Mouse (Mus musculus): ENCODE results near the gene Hipk3. TPM values are rescaled to one million over a fixed set of nuclear protein-coding genes. Genes with fewer than 3 reads are reported as not detected.

The Hipk3 gene
- polyA plus RNA-seq, 1 experiment from 2014 or later: 8.0 TPM

DNA sequence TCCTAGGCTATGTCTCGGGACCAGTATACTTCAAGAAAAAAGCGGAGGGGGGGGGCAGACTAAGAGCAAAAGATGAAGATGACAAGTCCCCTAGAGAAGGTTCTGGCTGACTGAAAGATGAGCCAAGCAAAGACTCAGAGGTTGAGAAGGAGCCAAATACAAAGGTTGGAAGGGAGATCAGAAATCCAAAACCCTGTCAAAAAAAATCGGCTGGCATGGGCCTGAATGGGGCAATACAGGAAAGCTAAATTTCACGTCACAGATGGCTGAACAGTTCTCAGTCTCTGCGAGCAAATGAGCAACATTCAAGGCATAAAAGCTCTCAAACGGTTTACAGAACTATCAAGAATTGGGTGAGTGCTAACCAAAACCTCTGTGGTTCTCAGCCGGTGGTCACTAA, 85.9 kb downstream of the Hipk3 start:
- no peak for ATAC-seq (replicated peaks)
- no peak overlapping the region for H3K9ac ChIP-seq
- H3K9me3 ChIP-seq: no peaks in the 10 kb centered on the region
- 72% methylated on average over 7 of the region's 7 CpGs for WGBS
- peak overlapping the region; percentile 73 for H3K4me2 ChIP-seq
- peaks cover 7% of the 10 kb centered on the region for H3K27me3 ChIP-seq (replicated peaks)
- H3K4me3 ChIP-seq: peak overlapping the region; percentile 68
- H3K4me1 ChIP-seq: peaks cover 33% of the 10 kb centered on the region
- H3K27ac ChIP-seq: no peak overlapping the region
- no peaks in the 10 kb centered on the region for H3K36me3 ChIP-seq (replicated peaks)

DNA sequence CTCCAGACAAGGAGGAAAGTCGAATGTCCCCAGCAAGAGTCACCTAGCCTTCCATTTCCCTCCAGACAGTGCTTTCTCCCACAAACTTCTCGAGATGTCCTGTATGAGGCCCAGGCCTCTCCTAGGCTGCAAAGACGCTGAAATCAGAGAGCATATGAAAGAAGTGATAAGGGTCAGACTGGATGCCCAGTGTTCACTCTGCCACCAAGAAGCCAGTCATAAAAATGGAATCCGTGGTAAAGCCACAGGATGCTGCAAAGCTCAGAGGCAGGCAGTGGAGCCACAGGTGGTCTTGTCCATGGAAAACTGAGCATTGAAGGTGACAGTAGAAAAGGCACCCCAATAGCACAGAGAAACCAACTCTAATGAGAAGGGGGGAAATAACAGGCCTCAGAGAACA, 86.3 kb downstream of the Hipk3 start:
- Histone ChIP-seq H3K4me2 (peak overlapping the region; percentile 73), H3K27ac (no peak overlapping the region), H3K4me1 (peaks cover 33% of the 10 kb centered on the region), H3K9me3 (no peaks in the 10 kb centered on the region), H3K27me3 (replicated peaks) (peaks cover 7% of the 10 kb centered on the region), H3K4me3 (peak overlapping the region; percentile 68; the same call in 1 of the 2 replicates), H3K36me3 (replicated peaks) (no peaks in the 10 kb centered on the region), H3K9ac (no peak overlapping the region)
- 68% methylated on average over 4 of the region's 4 CpGs for WGBS
- ATAC-seq (replicated peaks): no peak

DNA sequence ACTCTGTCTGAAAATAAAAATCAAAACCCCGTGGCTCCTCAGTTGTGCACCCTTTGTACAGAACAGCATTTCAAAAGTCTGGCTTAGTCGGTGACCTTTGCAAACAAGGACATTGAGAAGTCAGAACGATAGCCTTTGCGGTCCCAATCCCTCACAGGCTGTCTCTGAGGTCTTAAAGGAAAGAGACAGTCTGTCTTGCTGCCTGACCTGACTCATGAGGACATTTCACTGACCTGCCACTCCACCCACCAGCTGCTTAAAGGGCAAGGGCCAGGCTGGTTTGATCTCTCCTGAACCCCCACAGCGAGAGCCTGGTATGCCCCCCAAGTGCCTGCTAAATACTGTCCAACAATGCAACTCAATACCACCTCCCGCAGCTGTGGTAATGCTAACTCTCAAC, 90.2 kb downstream of the Hipk3 start:
- 87% methylated on average over 6 of the region's 6 CpGs for WGBS

DNA sequence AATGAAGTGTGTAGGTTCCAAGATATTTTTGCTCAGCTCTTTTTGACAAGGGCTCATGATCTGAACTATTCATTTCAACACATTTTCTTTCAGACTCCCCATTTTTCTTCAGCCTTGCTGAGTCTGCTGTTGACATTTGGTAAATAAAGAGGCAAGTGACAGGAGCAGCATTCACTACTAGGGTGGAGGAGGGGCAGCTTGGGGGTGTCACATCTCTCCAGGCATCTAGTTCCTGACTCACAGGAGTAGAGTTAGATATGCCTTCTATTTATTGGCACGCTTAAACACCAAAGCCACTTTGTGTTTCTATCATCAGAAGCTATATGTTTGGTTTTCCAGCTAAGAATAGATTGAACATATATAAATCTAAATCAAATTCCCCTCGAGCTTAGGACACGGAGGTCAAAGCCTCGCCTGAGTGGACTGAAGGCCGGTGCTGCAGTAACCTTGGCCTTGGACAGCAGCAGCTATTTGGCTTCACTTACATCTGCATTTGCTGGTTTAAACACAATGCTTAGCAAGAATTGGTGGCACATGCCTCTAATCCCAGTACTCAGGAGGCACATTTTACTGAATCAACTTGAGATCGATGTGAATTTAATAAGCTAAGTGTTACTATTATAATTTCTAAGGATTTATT, 95.5 kb downstream of the Hipk3 start:
- Histone ChIP-seq H3K9me3 (no peaks in the 10 kb centered on the region), H3K4me2 (no peak overlapping the region), H3K4me1 (no peaks in the 10 kb centered on the region), H3K36me3 (replicated peaks) (no peaks in the 10 kb centered on the region), H3K27me3 (replicated peaks) (no peaks in the 10 kb centered on the region), H3K9ac (no peak overlapping the region), H3K27ac (no peak overlapping the region), H3K4me3 (no peak overlapping the region)
- no peak for ATAC-seq (replicated peaks)
- WGBS: 81% methylated on average over 6 of the region's 6 CpGs

More for the DNA sequence above, 90.2 kb downstream of the Hipk3 start:
- Histone ChIP-seq H3K9me3 (no peaks in the 10 kb centered on the region), H3K27ac (no peak overlapping the region), H3K36me3 (replicated peaks) (no peaks in the 10 kb centered on the region), H3K4me3 (no peak overlapping the region), H3K4me2 (no peak overlapping the region), H3K27me3 (replicated peaks) (peaks cover 4% of the 10 kb centered on the region; the same call in 1 of the 2 replicates), H3K9ac (no peak overlapping the region), H3K4me1 (peaks cover 29% of the 10 kb centered on the region)
- no peak for ATAC-seq (replicated peaks)

DNA sequence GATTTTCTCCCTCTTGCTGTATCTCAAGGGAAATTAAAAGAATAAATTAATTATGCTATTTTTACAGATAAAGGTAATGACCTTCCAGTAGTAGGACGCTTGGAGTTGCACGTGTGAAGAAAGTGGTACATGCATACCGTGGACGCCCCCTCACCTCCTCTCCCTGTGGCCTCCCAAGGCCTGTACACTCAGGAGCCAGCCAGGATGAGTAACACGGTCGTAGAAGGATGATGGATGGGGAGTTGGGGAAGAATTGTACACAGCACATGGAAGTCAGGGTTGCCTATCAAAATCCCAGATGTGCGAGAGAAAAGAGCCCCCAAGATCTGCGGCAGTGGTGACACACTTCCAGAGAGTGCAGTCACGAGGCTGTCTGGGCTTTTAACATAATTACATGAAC, 98.3 kb downstream of the Hipk3 start:
- Histone ChIP-seq H3K27me3 (replicated peaks) (no peaks in the 10 kb centered on the region), H3K9me3 (no peaks in the 10 kb centered on the region), H3K36me3 (replicated peaks) (no peaks in the 10 kb centered on the region), H3K27ac (no peak overlapping the region), H3K4me3 (no peak overlapping the region), H3K4me1 (no peaks in the 10 kb centered on the region), H3K4me2 (no peak overlapping the region), H3K9ac (no peak overlapping the region)
- 82% methylated on average over 9 of the region's 9 CpGs for WGBS
- ATAC-seq (replicated peaks): no peak

DNA sequence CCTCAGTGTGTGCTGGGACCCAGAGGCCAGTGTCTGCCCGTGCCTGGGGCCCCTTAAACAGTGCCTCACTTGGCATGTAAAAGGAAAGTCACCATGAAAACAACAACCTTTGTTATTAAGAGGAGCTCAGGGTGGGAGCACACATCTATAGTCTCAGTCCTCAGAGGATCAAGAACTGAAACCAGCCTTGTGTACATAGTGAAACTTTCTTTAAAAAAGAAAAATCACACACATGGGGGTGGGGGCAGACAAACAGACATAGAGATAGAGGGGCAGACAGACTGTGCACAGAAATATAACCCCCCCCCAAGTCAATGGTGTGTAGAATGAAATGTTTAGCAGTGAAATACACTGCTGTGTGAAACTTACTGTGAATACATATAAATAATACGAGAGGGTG, 99.5 kb downstream of the Hipk3 start:
- Histone ChIP-seq H3K27me3 (replicated peaks) (no peaks in the 10 kb centered on the region), H3K4me1 (no peaks in the 10 kb centered on the region), H3K9me3 (no peaks in the 10 kb centered on the region), H3K4me2 (no peak overlapping the region), H3K4me3 (no peak overlapping the region), H3K27ac (no peak overlapping the region), H3K9ac (no peak overlapping the region), H3K36me3 (replicated peaks) (no peaks in the 10 kb centered on the region)
- 48% methylated on average over 2 of the region's 2 CpGs for WGBS
- no peak for ATAC-seq (replicated peaks)

DNA sequence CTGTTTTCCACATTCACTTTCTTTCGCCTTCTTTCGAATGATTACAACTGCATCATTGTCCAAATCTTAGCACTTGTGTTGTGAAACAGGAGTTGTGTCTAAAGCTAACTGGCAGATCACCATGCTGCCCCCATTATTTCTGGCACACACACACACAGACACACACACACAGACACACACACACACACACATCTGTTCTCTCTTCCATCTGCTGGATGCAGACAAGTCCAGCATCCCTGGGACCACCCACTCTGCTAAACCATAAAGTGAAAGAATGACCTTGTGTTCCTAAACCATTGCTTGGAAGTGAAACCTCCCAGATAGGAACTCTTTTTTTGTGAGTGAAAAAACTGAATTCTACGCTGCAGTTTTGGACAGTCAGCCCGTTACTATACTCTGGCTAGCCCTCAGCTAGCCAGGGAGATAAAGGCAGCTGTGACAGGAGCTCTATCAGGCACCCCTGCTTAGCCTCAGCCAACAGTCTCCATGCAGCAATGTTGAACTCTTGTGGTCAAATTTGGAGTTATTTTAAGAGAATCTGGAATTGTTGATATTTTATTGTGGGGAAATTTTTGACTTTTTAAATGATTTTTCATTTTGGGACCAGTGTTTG, 101.4 kb downstream of the Hipk3 start:
- H3K27me3 ChIP-seq (replicated peaks): no peaks in the 10 kb centered on the region
- 81% methylated on average over 4 of the region's 4 CpGs for WGBS
- no peak overlapping the region for H3K27ac ChIP-seq
- H3K4me1 ChIP-seq: no peaks in the 10 kb centered on the region
- no peak for ATAC-seq (replicated peaks)
- H3K9ac ChIP-seq: no peak overlapping the region
- H3K9me3 ChIP-seq: no peaks in the 10 kb centered on the region
- H3K4me2 ChIP-seq: no peak overlapping the region
- H3K4me3 ChIP-seq: no peak overlapping the region
- no peaks in the 10 kb centered on the region for H3K36me3 ChIP-seq (replicated peaks)

DNA sequence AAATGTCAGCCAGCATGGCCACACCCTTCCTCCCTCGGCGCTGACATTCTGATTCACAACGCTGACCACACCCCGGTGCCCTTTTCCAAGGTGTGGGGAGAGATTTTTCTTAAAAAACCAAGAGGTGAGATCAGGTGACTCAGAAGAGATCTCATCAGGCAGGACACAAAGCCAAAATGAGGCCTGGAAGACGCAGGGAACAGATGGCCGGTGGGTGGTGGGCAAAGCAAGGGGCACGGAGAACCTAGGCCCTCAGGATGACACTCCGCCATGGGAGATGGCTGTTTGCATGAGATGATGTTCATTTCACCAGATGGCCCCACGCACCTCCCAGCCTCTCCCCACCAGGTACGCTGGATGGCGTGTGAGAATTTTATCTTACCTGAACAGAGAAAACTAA, 105.0 kb downstream of the Hipk3 start:
- Histone ChIP-seq H3K4me3 (no peak overlapping the region), H3K9ac (no peak overlapping the region), H3K4me2 (no peak overlapping the region), H3K27ac (no peak overlapping the region), H3K4me1 (no peaks in the 10 kb centered on the region), H3K9me3 (no peaks in the 10 kb centered on the region), H3K27me3 (replicated peaks) (no peaks in the 10 kb centered on the region), H3K36me3 (replicated peaks) (no peaks in the 10 kb centered on the region)
- ATAC-seq (replicated peaks): no peak
- WGBS: 93% methylated on average over 11 of the region's 11 CpGs

DNA sequence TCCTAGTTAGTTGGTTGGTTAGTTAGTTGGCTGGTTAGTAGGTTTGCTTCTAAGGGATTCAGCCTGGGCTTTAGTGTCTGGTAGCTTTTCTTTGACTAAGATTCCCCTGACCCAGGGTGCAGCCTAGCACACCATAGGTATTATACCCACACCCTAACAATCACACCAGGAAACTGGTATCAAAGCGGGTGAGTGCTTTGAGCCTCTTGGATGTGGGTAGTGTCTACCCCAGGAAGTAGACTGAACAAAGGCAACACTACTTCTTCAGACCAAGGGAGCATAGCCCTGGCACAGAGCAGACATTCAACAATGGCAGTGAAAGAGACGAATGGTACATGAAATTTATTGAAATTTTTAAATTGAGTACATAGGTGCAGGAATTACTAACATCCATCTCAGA, 108.3 kb downstream of the Hipk3 start:
- ATAC-seq (replicated peaks): no peak
- no peaks in the 10 kb centered on the region for H3K4me1 ChIP-seq
- no peaks in the 10 kb centered on the region for H3K27me3 ChIP-seq (replicated peaks)
- no peak overlapping the region for H3K4me2 ChIP-seq
- H3K9me3 ChIP-seq: no peaks in the 10 kb centered on the region
- no peaks in the 10 kb centered on the region for H3K36me3 ChIP-seq (replicated peaks)
- WGBS: 84% methylated on average over 2 of the region's 2 CpGs
- H3K4me3 ChIP-seq: no peak overlapping the region
- H3K27ac ChIP-seq: no peak overlapping the region
- H3K9ac ChIP-seq: no peak overlapping the region

DNA sequence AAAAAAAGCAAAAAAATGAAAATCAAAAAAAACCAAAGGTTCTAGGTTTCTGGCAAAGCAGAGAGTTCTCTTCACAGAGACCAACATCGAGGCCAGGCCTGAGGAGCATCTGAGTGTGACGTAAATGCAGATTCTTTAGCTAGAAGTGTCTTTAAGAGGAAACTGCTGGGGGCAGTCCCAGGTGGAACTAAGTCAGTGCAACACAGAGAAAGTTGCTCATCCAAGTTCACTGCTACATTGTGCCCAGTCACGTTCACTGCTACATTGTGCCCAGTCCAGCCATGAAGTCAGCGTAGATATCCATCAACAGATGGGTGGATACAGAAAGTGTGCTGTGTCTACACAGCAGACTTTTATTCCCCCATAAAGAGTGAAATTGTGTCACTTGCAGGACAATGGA, 110.7 kb downstream of the Hipk3 start:
- H3K4me3 ChIP-seq: no peak overlapping the region
- H3K9me3 ChIP-seq: no peaks in the 10 kb centered on the region
- ATAC-seq (replicated peaks): no peak
- H3K9ac ChIP-seq: no peak overlapping the region
- H3K27me3 ChIP-seq (replicated peaks): no peaks in the 10 kb centered on the region
- 91% methylated on average over 4 of the region's 4 CpGs for WGBS
- H3K27ac ChIP-seq: no peak overlapping the region
- no peak overlapping the region for H3K4me2 ChIP-seq
- H3K4me1 ChIP-seq: peaks cover 11% of the 10 kb centered on the region
- H3K36me3 ChIP-seq (replicated peaks): no peaks in the 10 kb centered on the region

DNA sequence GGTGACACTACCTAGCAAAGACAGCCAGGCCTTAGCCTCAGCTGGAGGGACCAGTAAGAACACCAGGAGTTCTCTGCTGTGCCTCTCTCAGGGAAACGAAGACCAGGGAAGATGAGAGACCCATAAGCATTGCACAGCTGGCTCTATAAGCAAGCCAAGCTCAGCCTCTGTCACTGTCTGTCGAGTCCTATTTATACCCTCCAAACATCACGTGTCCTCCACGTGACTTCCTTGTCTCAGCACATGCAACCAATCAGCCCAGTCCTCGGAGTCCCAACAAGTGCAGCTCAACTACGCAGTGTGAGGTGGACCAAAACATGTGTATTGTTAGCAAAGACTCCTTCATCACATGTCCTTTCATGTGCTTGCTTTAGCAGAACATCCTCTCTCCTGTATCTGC, 111.4 kb downstream of the Hipk3 start:
- no peaks in the 10 kb centered on the region for H3K27me3 ChIP-seq (replicated peaks)
- peaks cover 11% of the 10 kb centered on the region for H3K4me1 ChIP-seq
- H3K9ac ChIP-seq: no peak overlapping the region
- no peak overlapping the region for H3K4me3 ChIP-seq
- no peak overlapping the region for H3K27ac ChIP-seq
- no peaks in the 10 kb centered on the region for H3K9me3 ChIP-seq
- no peak for ATAC-seq (replicated peaks)
- no peaks in the 10 kb centered on the region for H3K36me3 ChIP-seq (replicated peaks)
- 92% methylated on average over 6 of the region's 6 CpGs for whole genome bisulfite sequencing
- H3K4me2 ChIP-seq: no peak overlapping the region

DNA sequence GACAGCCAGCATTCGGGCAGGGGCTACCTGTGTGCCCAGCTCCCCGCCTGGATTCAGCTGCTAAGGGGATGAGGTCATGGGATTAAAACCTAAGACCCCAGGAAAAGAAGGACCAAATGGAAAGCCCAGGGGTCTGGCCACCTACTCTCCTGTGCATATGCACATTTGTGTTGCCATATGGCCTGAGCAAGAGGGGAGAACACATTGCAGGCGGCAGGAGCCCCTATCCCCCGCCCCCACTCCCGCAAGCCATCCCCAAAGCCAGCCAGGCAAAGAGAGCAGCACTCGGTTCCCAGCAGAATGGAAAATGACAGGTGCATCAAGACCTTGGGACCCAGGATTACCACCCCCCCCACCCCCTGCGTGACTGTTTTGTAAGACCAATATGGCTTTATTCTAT, 114.9 kb downstream of the Hipk3 start:
- 17% methylated on average over 7 of the region's 7 CpGs for WGBS
- Histone ChIP-seq H3K27me3 (replicated peaks) (no peaks in the 10 kb centered on the region), H3K27ac (no peak overlapping the region), H3K36me3 (replicated peaks) (no peaks in the 10 kb centered on the region), H3K4me2 (no peak overlapping the region), H3K9ac (no peak overlapping the region), H3K4me1 (peaks cover 11% of the 10 kb centered on the region), H3K4me3 (no peak overlapping the region), H3K9me3 (no peaks in the 10 kb centered on the region)
- ATAC-seq (replicated peaks): peak; percentile 35; the same call in 1 of the 2 replicates

DNA sequence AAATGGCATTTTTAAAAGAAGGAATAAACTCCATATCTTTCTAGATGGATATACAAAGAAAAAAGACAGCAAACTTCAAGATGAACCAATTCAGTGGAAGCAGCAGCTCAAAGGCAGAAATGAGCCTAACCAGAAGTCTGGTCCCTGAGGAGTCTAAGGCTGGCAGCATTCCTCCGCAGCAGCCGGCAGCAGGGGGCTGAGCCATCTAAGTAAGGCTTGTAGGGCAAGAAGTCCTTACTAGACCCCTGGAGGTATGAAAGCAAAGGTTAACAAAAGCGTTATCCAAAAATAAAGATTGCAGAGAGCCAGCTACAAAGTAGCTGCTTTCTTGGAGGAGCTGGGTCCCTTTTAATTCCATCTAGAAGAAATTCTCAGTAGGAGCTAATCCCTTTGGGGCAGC, 115.5 kb downstream of the Hipk3 start:
- no peak overlapping the region for H3K4me2 ChIP-seq
- WGBS: 9% methylated on average over 3 of the region's 3 CpGs
- no peaks in the 10 kb centered on the region for H3K36me3 ChIP-seq (replicated peaks)
- no peak for ATAC-seq (replicated peaks)
- H3K4me3 ChIP-seq: no peak overlapping the region
- H3K9me3 ChIP-seq: no peaks in the 10 kb centered on the region
- no peaks in the 10 kb centered on the region for H3K27me3 ChIP-seq (replicated peaks)
- H3K4me1 ChIP-seq: peaks cover 11% of the 10 kb centered on the region
- no peak overlapping the region for H3K9ac ChIP-seq
- H3K27ac ChIP-seq: no peak overlapping the region

Measured in midbrain, embryonic 15.5 days (tissue).